Mouse (Mus musculus) gonadal fat pad, adult 2 months (tissue): Measurements from ENCODE around the gene Pofut2. TPM values are rescaled to one million over a fixed set of nuclear protein-coding genes. Genes with fewer than 3 reads are reported as not detected.

Source experiments
- DNase-seq: peaks from one replicate; pipeline ENCODE4 v3.0.0-alpha.2; 2012; ENCODE audit warnings: low read depth
- polyA plus RNA-seq: library from polyadenylated mRNA; depleted of rRNA; stranded (reverse); fragments of >200 nt; gene quantifications from 2 replicates; pipeline ENCODE4 v1.2.3, GENCODE M21; 2012

Pofut2 gene
- polyA plus RNA-seq, 1 experiment, result 55.7 TPM

- DNase-seq, result no peak
Measured at GRCm38 (mm10) chr10:77229609-77230595, 29.1 kb upstream of the Pofut2 start.

DNA sequence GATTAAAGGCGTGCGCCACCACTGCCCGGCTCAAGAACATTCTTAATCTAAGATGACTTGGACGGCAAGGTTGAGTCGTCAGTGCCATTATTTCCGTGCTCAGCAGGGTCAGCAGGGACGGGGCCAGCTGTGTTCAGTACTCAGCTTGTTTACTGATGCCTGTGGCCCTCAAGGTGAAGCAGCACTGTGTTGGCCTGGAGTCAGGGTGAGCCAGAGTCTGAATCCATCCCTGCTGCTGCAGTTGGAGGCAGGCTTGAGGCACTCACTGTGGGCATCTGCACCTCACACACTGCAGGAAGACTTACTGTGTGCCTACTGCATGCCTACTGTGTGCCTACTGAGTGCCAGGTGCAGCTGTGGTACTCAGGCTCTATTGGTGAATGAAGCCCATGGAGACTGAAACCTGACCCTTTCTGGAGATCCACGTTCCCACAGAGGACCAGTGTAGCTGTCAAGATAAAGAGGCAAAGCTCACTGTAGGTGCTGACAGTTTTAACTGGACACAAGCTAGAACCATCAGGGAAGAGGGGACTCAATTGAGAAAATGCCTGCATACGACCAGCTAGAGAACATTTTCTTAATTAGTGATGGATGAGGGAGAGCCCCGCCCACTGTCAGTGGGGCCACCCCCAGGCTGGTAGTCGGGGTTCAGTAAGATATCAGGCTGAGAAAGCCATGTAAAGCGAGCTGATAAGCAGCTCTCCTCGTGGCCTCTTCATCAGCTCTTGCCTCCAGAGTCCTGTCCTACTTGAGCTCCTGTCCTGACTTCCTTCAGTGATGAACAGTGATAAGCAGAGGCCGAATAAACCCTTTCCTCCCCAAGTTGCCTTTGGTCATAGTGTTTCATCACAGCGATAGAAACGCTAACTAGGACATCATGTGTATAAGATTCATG lies 26.9 kb upstream of the Pofut2 start:
- DNase-seq, result no peak

DNA sequence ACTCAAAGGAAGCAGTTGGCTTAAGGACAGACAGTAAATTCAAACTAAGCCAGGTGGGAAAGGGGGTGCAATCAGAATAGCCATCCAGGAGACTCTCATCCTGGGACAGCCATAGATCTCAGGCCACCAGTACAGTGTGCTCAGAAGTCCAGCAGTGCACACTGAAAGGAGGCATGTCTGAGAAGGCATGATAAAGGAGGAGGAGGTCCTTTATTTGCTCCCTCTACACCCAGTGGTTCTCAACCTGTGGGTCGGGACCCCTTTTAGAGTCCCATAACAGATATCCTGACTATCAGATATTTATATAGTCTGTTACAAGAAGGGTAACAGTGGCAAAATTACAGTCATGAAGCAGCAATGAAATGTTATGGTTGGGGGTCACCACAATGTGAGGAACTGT lies 25.8 kb upstream of the Pofut2 start:
- no peak for DNase-seq

DNA sequence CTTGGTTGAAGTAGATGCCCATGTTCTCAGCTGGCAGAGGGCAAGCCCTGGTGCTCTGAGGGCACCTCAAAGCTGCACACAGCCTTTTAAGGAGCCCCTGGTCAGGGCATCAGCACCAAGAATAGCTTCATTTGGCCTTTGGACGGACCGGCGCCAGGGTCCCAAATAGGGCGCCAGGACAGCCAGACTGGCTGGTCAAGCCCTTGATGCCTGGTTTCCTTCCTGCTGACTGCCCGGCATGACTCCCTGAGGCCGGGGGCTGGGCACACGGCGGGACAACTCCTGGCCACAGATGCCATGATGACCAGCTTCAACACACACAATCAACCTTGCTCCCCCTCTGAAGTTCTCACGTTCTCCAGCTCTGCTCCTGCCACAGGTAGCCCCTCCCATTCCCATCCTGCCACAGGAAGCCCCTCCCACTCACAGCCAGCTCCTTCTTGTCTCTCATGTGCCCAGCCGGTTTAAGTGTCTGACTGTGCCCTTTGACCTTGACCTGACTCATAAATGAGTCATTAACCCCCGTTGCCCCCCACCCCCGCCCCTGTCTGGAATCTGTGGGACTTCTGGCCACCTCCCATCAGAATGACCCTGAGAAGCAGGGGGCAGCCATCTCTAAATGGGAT lies 23.9 kb upstream of the Pofut2 start:
- DNase-seq, result no peak

DNA sequence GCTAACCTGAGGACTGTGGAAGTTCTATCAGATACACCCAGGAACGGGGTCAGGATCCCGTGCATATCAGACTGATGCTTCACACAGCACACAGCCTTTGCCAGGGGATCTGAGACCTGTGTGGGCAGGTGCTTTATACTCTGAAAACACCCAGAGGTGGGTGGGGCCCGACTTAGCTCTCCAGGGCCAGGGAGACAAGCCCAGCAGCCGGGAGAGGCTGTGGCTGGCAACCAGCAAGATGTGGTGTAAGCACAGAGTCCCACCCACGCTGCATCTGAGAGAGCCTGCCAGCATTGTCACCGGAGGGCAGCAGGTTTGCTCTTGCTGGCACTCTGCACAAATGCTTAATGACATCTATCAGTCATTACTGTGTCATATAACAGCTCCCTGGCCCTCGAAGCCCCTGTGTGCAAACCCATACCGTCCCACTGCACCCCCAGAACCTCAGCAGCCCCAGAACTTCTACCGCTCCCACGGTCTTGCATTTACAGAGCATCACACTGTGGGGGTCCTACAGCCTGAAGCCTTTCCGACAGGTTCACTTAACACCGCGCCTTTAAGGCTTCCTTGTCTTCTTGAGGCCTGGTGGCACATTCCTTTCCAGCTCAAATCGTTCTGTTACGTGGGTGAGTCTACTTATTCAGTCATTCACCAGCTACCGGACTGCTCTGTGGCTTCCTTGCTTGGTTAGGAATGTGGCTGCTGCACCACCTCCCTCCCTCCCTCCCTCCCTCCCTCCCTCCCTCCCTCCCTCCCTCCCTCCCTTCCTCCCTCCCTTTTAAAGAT lies 21.0 kb upstream of the Pofut2 start:
- peak; percentile 51 for DNase-seq

DNA sequence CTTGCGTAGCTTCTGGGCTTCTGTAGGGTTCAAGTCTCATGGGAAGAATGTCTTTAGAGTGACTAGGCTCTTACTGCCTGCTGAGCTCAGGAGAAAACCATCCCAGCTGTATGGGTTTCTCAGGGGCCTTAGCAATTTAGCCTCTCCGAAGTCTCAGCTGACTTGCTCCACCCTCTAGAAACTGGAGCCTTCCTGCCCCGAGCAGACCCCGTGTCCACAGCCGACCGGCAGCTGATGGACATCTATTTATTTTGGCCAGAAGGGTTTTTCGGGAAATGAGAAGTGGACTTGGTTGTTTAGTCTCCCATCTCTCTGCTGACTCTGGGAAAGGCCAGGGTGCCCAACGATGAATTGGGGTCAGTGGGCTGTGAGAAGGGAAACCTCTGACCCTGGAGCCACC lies 18.3 kb upstream of the Pofut2 start:
- DNase-seq, result no peak

DNA sequence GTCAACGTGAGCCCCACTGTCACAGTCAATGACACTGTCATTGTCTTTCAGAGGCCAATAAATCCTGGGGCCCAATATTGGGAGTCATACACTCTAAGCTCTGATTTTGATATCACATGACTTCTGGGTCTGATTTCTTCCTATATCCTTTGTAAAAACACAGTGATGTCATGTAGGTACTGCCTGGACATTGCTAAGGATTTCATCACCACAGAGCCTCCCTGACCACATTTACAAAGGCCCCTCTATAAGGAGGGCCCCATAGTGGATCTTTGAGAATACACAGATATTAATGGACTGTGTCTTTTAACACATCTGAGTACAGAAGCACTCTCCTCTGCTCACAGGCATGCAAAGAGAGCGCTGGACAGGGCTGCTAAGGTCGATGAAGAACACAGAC lies 16.6 kb upstream of the Pofut2 start:
- DNase-seq, result no peak

DNA sequence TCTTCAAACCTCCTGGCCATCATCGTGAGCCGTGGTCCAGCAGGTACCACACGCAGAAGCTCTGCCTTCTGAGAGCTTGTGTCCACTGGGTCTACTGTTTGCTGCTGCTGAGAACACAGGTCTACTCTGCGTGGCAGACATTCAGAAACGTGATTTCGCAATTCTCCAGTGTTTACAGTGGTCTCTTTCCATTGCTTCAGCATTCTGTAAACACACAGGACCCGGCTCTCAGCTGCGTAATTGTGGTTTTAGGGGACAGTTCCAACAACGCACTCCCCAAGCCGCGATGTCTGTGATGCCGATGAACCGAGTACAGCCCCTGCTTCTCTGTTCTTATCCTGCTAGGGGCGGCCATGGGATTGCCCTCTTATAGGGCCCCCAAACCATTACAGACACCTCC lies 16.1 kb upstream of the Pofut2 start:
- no peak for DNase-seq

DNA sequence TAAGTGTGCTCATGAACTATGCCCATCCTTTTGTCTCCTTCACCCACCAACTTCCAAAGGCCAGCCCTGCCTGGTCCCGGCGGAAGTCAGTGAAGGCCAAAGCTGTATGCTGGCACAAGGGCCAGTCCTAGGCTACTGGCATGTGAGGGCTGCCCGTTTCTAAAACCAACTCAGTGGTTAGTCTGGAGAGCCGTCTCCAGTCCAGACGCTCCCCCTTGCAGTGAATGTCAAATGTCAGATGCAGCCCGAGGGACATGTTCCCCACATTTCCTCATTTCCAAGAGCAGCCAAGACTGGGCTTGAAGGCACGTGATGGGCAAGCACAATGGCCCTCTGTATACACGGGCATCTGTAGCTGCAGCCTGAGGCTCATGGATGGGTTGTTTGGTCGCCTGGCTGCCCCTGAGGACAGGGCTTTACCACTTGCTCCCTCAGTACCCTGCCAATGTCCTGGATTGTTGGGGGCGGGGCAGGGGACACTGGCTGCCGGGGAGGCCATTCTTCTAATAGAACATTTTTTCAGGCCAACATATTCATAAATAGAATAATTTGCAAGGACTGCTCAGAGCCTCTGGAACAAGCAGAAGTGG lies 15.4 kb upstream of the Pofut2 start:
- DNase-seq, result no peak

GRCm38 (mm10) chr10:77244777-77245176 lies 14.2 kb upstream of the Pofut2 start:
- DNase-seq, result no peak

DNA sequence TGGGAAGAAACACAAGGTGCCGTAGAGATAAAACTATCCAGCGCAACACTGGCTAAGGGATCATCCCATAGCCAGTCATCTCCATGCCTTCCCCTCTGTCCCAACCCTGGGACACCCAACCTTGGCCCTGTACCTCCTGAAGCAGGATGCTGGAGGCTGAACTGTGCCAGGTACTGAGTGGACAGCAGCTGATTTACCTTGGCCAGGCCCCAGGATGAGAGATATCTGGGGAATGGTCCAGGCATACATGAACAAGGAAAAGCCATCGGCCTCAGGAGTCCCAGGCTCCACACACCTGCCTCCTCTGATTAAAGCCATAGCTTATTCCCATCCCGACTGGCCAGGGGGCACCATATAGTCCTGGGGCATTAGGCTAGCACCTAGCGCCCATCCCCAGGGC lies 12.0 kb upstream of the Pofut2 start:
- DNase-seq, result no peak

GRCm38 (mm10) chr10:77247707-77248106 lies 11.3 kb upstream of the Pofut2 start:
- no peak for DNase-seq

- no peak for DNase-seq
Measured at GRCm38 (mm10) chr10:77251223-77251783, 7.7 kb upstream of the Pofut2 start.

- no peak for DNase-seq
Measured at GRCm38 (mm10) chr10:77251784-77252539, 7.1 kb upstream of the Pofut2 start.

DNA sequence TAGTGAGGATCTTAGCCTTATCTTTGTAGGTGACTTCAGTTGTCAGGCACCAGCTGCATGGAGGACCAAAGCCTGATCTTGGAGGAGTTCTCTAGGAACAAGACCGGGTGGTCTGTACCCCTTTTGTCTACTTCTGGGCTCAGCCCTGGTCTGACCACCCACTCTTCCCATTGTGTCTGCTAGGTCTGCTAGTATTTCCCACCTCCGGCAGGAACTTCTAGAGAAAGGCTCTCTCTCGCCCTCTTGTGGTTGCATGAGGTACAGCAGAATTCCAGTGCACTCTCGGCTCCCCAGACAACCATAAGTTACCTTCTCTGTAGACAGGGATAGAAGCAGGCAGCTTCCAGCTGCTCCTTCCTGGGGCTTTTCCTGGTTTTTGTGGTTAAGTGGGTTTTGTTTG lies 6.2 kb upstream of the Pofut2 start:
- no peak for DNase-seq

DNA sequence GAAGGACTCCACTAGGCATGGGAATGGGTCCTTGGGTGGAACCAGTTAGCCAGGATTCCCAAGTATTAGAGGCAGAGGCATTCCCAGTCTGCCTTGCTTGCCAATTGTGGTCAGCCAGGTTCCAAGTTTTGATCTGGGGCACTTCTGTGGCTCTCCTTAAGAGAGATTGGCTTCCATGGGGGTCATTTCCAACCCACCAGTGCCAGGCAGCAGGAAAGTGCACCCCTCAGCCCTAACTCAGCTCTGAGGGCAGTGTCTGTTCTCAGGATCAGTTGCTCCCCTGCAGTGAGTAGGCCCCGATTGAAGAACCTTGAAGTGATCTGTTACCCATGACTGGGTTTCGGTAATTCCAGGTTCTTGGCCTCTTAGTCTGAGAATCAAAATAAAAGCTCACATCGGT lies 3.8 kb upstream of the Pofut2 start:
- DNase-seq, result no peak

DNA sequence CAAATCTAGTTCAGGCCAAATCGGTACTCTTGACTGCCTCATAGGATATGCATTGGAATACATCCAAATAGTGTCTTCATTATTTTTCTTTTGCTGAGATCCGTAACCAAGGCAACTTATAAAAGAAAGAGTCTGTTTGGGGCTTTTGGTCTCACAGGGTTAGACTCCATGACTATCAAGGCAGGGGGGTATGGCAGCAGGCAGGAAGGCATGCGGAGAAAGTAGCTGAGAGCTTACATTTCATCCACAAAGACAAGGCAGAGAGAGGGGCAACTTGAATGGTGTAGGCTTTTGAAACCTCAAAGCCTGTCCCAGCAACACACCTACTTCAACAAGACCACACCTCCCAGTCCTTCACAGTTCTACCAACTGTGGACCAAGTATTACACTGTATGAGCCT lies 3.3 kb upstream of the Pofut2 start:
- DNase-seq, result no peak

GRCm38 (mm10) chr10:77258041-77258590 lies 902 bp upstream of the Pofut2 start:
- no peak for DNase-seq

DNA sequence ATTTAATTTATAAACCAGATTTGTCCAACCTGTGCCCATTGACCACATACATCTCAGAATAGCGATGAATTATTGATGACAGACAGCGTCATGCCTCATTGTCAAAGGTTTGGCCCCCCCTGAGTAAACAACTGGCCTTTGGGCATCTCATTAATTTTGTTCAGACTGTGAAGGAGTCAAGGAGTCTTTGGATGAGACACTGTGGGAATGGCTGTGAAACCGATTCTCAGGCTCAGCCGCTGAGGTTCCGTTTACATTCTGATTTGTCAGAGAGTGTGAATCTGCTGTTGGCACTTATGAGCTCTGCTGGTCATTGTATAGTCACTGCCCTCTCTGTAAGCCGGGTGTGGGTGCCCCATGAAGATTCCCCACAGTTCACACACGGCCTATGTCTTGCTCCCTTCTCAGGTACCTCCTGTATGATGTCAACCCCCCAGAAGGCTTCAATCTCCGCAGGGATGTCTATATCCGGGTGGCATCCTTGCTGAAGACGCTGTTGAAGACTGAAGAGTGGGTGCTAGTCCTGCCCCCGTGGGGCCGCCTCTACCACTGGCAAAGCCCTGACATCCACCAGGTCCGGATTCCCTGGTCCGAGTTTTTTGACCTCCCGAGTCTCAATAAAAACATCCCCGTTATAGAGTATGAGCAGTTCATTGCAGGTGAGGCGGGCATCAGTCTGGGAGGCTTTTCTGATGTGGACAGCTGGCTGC lies 1.3 kb downstream of the Pofut2 start:
- no peak for DNase-seq
